Mouse (Mus musculus) midbrain, embryonic 13.5 days (tissue): Measurements from ENCODE around the gene Haus5. TPM values are rescaled to one million over a fixed set of nuclear protein-coding genes. Genes with fewer than 3 reads are reported as not detected.

ENCODE experiments used
- ATAC-seq: fragments of 200-750 bp; cut with Nextera tagmentation; 2 replicates; pipeline ENCODE4 v1.8.0; 2017; ENCODE audit warnings: mild to moderate bottlenecking, moderate TSS enrichment, moderate library complexity
- H3K27ac ChIP-seq: fragments of 300-500 bp; sonication (generic); 2 replicates; pipeline ENCODE4 v1.5.1; 2015; ENCODE audit warnings: inconsistent platforms, mild to moderate bottlenecking, moderate library complexity
- H3K27me3 ChIP-seq: fragments of 300-500 bp; sonication (generic); 2 replicates; pipeline ENCODE4 v1.6.1; 2015; ENCODE audit warnings: mild to moderate bottlenecking, inconsistent platforms
- H3K36me3 ChIP-seq: fragments of 300-500 bp; sonication (generic); 2 replicates; pipeline ENCODE4 v1.6.1; 2015; ENCODE audit warnings: mild to moderate bottlenecking, inconsistent platforms
- H3K4me1 ChIP-seq: fragments of 300-500 bp; sonication (generic); replicated peaks from 2 replicates; pipeline ENCODE4 v1.6.1; 2015; ENCODE audit warnings: inconsistent platforms
- H3K4me2 ChIP-seq: fragments of 300-500 bp; sonication (generic); replicated peaks from 2 replicates; pipeline ENCODE4 v1.6.1; 2015; ENCODE audit warnings: moderate library complexity, mild to moderate bottlenecking, inconsistent platforms
- H3K4me3 ChIP-seq: fragments of 300-500 bp; sonication (generic); replicated peaks from 2 replicates; pipeline ENCODE4 v1.5.1; 2015; ENCODE audit warnings: mild to moderate bottlenecking, inconsistent platforms
- H3K9ac ChIP-seq: fragments of 300-500 bp; sonication (generic); replicated peaks from 2 replicates; pipeline ENCODE4 v1.6.1; 2015; ENCODE audit warnings: mild to moderate bottlenecking, inconsistent platforms
- H3K9me3 ChIP-seq: fragments of 300-500 bp; sonication (generic); 2 replicates; pipeline ENCODE4 v1.6.1; 2016; ENCODE audit warnings: mild to moderate bottlenecking, inconsistent platforms
- WGBS: fragments of 180-500 bp; shearing (Covaris S2); methylation state at CpG from one replicate; pipeline ENCODE4 v1.1.7; 2015; 5-methylcytosine and 5-hydroxymethylcytosine counted together
- polyA plus RNA-seq: library from polyadenylated mRNA; unstranded; fragments of >200 nt; fragmentation: Nextera tagmentation; extraction: Ambion mirVana; gene quantifications from 2 replicates; pipeline ENCODE4 v1.2.1, GENCODE M21; 2015

Gene Haus5
- polyA plus RNA-seq, 1 experiment from 2014 or later = 37.0 TPM

DNA sequence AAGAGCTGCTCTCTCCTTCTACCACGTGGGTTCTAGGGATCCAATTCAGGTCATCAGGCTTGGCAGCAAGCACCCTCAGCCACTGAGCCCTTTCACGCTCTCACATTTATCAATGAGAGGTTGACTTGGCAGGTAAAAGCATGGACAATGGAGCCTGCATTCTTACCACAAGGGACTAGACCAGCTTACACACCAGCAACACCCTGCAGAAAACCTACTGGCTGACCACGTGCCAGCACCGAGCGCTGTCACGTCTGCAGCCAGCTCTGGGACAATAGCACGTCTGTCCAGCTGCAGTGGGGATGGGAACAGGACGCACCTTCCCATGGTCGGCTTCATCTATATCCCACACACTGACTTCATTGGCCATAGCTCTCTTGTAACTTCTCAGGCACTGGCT lies 46.1 kb downstream of the Haus5 start:
- WGBS = 96% methylated on average over 9 of the region's 9 CpGs
- no peaks in the 10 kb centered on the region for H3K27me3 ChIP-seq
- H3K36me3 ChIP-seq = peaks cover 74% of the 10 kb centered on the region

DNA sequence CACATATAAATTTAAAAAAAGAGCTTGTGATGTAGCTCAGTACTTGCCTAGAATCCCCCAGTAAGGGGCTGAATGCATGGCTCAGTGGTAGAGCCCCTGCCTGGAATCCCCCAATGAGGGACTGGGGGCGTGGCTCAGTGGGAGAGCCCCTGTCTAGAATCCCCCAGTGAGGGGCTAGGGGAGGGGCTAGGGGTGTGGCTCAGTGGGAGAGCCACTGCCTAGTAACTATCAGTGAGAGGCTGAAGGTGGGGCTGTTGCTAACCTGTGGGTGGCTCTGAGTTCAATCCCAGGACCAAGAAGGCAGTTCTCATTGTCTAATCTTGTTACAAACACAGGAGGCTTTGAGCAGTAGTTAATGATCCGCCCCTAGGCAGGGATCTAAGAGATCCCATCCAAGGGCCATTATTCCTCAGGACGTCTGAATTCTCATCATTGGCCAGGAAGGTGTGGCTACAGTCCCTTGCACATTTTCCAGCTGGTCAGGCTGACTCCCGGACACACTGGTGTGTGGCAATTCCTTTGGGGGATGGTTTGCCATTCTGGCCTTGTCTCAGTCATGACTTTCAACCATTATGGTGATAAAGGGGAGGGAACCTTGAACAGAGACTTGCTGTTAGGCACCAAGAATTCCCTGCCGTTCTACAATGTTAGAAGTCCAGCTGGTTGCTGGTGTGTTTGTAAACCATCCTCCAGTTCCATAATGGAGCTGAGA lies 49.6 kb downstream of the Haus5 start:
- 70% methylated on average over 5 of the region's 5 CpGs for WGBS
- ATAC-seq = 0 out of 2 replicates have a peak, but pooled peaks have one; percentile 18
- peaks cover 47% of the 10 kb centered on the region for H3K36me3 ChIP-seq
- H3K9me3 ChIP-seq = no peaks in the 10 kb centered on the region
- no peak overlapping the region for H3K27ac ChIP-seq
- no peaks in the 10 kb centered on the region for H3K27me3 ChIP-seq
- no peaks in the 10 kb centered on the region for H3K4me1 ChIP-seq
- H3K4me3 ChIP-seq = no peak overlapping the region
- H3K4me2 ChIP-seq = no peak overlapping the region
- no peak overlapping the region for H3K9ac ChIP-seq

More for the DNA sequence above, 46.1 kb downstream of the Haus5 start:
- H3K4me1 ChIP-seq = no peaks in the 10 kb centered on the region
- H3K27ac ChIP-seq = no peak overlapping the region
- no peak overlapping the region for H3K4me2 ChIP-seq
- no peak overlapping the region for H3K9ac ChIP-seq
- no peak overlapping the region for H3K4me3 ChIP-seq
- ATAC-seq = no peak
- no peaks in the 10 kb centered on the region for H3K9me3 ChIP-seq

DNA sequence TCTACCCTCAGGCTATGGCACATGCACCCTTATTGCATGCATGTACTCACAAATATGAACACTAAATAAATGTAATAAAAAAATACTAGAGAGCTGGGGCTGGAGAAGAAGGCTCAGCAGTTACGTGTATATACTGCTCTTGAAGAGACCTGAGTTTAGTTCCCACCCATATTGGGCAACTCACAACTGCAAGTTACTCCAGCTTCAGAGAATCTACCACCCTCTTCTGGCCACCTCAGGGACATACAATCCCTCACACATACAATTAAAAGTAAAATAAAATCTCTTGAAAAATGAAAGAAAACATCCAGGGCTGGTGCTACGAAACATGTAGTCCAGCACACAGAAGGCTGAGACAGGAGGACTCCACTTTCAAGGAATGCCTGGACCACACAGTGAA lies 50.3 kb downstream of the Haus5 start:
- Histone ChIP-seq H3K4me1 (no peaks in the 10 kb centered on the region), H3K9me3 (no peaks in the 10 kb centered on the region), H3K4me2 (no peak overlapping the region), H3K9ac (no peak overlapping the region), H3K4me3 (no peak overlapping the region), H3K27ac (no peak overlapping the region), H3K27me3 (no peaks in the 10 kb centered on the region), H3K36me3 (peaks cover 45% of the 10 kb centered on the region)
- 82% methylated on average over 2 of the region's 2 CpGs for WGBS
- no peak for ATAC-seq

DNA sequence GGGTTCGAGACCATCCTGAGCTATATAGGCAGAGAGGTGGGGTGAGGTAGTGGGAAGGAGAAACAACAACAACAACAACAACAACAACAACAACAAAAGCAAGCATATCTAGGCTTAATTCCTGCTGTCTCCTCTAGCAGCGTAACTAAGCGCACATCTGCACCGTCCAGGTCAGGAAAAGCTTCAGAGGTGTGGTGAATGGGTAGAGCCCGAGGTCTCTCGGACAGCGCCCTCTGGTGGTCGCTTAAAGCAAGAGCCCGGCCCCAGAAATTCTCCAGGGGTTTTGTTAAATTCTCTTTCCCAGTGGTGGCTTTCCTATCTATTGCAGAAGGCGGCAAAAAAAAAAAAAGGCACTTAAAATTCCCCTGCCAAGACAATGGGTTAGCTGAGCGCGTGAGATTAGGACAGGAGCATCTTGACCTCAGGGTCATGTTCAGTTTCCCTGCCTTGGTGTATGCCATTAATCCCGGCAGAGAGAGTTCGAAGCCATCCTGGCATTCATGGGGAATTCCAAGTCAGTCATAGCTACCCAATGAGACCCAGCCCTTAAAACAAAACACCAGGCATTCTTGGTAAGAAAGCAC lies 51.2 kb downstream of the Haus5 start:
- Histone ChIP-seq H3K9me3 (no peaks in the 10 kb centered on the region), H3K27ac (no peak overlapping the region), H3K9ac (no peak overlapping the region), H3K4me2 (no peak overlapping the region), H3K36me3 (peaks cover 37% of the 10 kb centered on the region), H3K4me3 (no peak overlapping the region), H3K27me3 (no peaks in the 10 kb centered on the region), H3K4me1 (no peaks in the 10 kb centered on the region; the same call in 1 of the 2 replicates)
- 0 out of 2 replicates have a peak, but pooled peaks have one; percentile 45 for ATAC-seq
- WGBS = 20% methylated on average over 14 of the region's 14 CpGs

DNA sequence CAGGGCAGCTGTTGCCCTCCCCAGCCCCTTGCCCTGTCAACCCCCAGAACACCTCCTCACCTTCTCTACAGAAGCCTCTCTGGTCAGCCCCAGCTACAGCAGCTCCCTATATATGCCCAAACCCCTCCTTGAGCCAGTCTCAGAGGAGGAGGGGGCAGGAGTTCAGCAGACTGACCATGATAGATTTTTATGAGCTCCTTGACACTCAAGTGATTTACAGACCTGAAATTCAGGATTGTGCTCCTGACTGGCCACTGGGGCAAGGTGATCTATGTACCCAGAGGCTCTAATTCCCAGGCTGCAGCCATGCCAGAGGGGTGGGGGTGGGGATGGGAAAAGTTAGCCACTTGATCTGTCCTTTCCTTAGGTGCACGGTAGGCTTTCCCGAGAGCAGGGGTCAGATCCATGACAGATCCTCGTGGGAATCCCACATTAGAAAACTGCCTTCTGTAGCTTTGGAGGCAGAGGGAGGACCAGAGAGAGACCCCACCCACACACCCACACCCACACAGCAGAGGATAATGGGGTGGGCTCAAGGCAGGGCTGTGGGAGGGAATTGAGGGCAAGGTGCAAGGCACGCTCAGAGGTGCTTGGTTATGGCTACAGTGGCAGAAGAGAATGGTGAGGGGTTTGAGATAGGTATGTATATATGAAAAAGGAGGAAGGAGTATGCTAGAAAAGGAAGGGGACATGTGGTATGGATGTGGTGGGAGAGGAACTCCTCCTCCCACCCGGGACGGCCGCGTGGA lies 52.0 kb downstream of the Haus5 start, which contains the start of gene Upk1a:
Gene Upk1a, minus strand, starts transcription at position 194 of the 749 bp plus-strand sequence.
- WGBS = 79% methylated on average over 8 of the region's 8 CpGs
- ATAC-seq = 0 out of 2 replicates have a peak, but pooled peaks have one; percentile 10

DNA sequence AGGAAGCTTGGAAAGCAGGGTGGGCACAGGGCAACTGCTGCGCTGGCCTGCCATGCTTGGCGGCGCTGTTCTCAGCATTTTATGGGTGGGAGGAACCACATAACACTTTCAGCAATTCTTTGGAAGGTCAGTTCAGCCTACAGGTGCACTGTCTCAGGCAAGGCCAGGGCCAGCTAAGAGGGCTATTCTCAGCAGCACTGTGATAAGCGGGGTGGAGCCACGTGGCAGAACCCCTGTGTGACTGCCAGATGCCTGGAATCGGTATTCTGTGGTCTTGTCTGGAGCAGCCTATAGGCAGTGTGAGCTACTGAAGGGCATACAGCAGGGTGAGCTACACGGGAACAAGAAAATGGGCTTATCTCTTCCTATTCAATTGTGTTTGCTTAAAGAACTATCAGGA lies 54.8 kb downstream of the Haus5 start:
- H3K9ac ChIP-seq = no peak overlapping the region
- 58% methylated on average over 7 of the region's 7 CpGs for WGBS

More for the DNA sequence above, 52.0 kb downstream of the Haus5 start, which contains the start of gene Upk1a:
- no peak within 1 kb of the TSS for H3K27ac ChIP-seq
- no peaks in the 10 kb centered on the region for H3K27me3 ChIP-seq
- H3K4me2 ChIP-seq = no peak within 1 kb of the TSS
- no peaks in the 10 kb centered on the region; the same call in 1 of the 2 replicates for H3K4me1 ChIP-seq
- no peak within 1 kb of the TSS for H3K9ac ChIP-seq
- H3K4me3 ChIP-seq = no peak within 1 kb of the TSS
- H3K36me3 ChIP-seq = peaks cover 29% of the 10 kb centered on the region
- H3K9me3 ChIP-seq = no peaks in the 10 kb centered on the region

DNA sequence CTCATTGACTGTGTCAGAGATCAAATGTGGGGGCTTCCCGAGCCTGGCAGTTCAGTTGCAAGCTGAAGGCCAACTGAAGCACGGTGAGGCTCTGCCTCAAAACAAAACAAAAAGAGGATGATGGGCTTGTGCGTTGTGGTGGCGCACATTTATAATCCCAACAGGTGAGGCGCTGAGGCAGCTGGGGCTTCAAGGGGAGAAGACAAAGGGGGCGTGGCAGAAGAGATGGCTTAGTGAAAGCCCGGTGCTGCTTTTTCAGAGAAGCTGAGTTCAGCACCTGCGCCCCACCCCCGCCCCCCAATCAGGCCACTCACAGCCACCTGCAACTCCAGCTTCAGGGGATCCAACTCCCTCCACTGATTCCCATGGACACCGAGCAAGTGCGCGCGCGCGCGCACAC lies 56.3 kb downstream of the Haus5 start:
- Histone ChIP-seq H3K4me2 (no peak overlapping the region), H3K4me1 (no peaks in the 10 kb centered on the region; the same call in 1 of the 2 replicates), H3K9me3 (no peaks in the 10 kb centered on the region), H3K9ac (no peak overlapping the region; the same call in 1 of the 2 replicates), H3K36me3 (no peaks in the 10 kb centered on the region), H3K27me3 (no peaks in the 10 kb centered on the region), H3K27ac (no peak overlapping the region), H3K4me3 (no peak overlapping the region)
- no peak for ATAC-seq
- WGBS = 47% methylated on average over 15 of the region's 16 CpGs

More for the DNA sequence above, 54.8 kb downstream of the Haus5 start:
- H3K27me3 ChIP-seq = no peaks in the 10 kb centered on the region
- H3K4me1 ChIP-seq = no peaks in the 10 kb centered on the region; the same call in 1 of the 2 replicates
- no peak overlapping the region for H3K4me2 ChIP-seq
- H3K9me3 ChIP-seq = no peaks in the 10 kb centered on the region
- H3K27ac ChIP-seq = no peak overlapping the region
- H3K4me3 ChIP-seq = no peak overlapping the region
- H3K36me3 ChIP-seq = peaks cover 1% of the 10 kb centered on the region; the same call in 1 of the 2 replicates
- ATAC-seq = no peak

DNA sequence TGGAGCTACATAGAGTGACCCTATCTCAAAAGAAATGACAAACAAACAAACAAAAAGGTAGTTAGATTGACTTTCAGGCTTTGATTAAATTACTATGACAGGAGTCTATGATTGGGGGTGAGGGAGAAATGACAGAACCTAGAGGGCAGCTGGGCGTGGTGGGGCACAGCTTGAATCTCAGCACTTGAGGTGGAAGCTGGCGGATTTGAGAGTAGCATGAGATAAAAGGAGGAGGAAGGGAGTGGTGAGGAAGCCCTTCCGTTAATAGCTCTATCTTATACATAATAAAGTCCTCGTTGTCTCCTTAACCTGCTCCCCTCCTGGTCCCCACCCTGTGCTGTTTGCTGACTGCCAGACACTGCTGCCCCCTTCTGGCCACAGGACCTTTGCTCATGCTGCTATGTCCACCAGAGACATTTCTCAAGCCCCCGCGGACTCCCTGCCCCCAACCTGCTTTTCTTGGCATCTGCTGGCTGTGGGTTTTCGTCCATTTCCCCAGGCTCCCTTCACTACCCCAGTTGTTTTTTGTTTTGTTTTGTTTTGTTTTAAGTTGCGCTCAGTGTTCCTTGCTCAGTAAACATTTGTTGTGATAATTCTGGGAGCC lies 57.0 kb downstream of the Haus5 start:
- H3K9ac ChIP-seq = no peak overlapping the region; the same call in 1 of the 2 replicates
- H3K9me3 ChIP-seq = no peaks in the 10 kb centered on the region
- H3K4me2 ChIP-seq = no peak overlapping the region
- H3K27ac ChIP-seq = no peak overlapping the region
- H3K36me3 ChIP-seq = no peaks in the 10 kb centered on the region
- H3K4me3 ChIP-seq = no peak overlapping the region
- no peaks in the 10 kb centered on the region for H3K27me3 ChIP-seq
- 33% methylated on average over 8 of the region's 8 CpGs for WGBS
- H3K4me1 ChIP-seq = no peaks in the 10 kb centered on the region; the same call in 1 of the 2 replicates
- peak; percentile 55; the same call in 1 of the 2 replicates for ATAC-seq

DNA sequence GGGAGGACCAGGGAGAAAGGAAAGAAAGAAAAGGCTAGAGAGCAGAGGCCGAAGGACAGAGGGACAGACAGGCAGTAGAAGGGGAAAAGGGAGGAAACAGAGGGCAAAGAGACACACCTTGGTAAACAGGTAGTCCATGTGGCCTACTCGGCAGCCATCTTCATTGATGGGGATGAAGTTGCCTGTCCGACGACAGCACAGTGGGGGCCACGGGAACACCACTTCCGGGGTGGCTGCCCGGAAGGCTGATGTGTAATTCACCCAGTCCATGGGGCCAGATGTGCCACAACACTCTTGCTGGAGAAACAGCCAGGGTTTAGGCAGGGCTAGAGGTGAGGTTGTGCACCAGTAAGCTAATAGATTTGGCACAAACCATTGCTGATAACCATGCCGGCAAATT lies 59.9 kb downstream of the Haus5 start:
- no peaks in the 10 kb centered on the region for H3K9me3 ChIP-seq
- peaks cover 6% of the 10 kb centered on the region; the same call in 1 of the 2 replicates for H3K4me1 ChIP-seq
- no peak overlapping the region for H3K9ac ChIP-seq
- no peaks in the 10 kb centered on the region for H3K27me3 ChIP-seq
- 91% methylated on average over 8 of the region's 8 CpGs for WGBS
- no peak overlapping the region for H3K27ac ChIP-seq
- no peak overlapping the region for H3K4me2 ChIP-seq
- ATAC-seq = no peak
- no peak overlapping the region for H3K4me3 ChIP-seq
- H3K36me3 ChIP-seq = no peaks in the 10 kb centered on the region

DNA sequence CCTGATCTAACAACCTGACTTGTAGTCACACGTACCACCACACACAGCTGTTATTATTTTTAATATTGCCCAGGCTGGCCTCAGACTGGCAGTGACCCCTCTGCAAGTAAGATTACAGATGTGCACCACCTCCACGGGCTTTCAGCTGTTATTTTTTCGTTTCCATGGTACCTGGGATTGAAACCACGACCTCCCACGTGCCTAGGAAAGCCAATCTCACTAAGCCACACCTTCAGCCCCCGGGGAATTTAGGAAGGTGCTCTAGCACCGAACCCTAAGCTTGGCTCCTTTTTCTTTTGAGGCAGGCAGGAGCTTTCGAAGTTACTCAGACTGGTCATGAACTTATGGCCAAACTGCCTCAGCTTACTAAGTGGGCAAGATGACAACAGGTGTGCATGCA lies 60.4 kb downstream of the Haus5 start:
- no peak for ATAC-seq
- Histone ChIP-seq H3K4me1 (peaks cover 10% of the 10 kb centered on the region; the same call in 1 of the 2 replicates), H3K36me3 (no peaks in the 10 kb centered on the region), H3K27me3 (no peaks in the 10 kb centered on the region), H3K4me2 (no peak overlapping the region), H3K4me3 (no peak overlapping the region), H3K27ac (no peak overlapping the region), H3K9ac (no peak overlapping the region), H3K9me3 (no peaks in the 10 kb centered on the region)
- 64% methylated on average over 8 of the region's 8 CpGs for WGBS
